Mouse (Mus musculus) olfactory bulb, adult 2 months (tissue): ENCODE data around the gene Evl. TPM values are rescaled to one million over a fixed set of nuclear protein-coding genes. Genes with fewer than 3 reads are reported as not detected.

Experiments
- H3K27ac ChIP-seq: fragments of 200-500 bp; 2 replicates; pipeline ENCODE4 v1.5.1; 2012; ENCODE audit warnings: low read depth, low read length; ENCODE audit not compliant: insufficient read depth
- H3K4me1 ChIP-seq: fragments of 200-500 bp; 2 replicates; pipeline ENCODE4 v1.6.1; 2012; ENCODE audit warnings: low read length; ENCODE audit not compliant: control insufficient read depth, insufficient read depth
- H3K4me3 ChIP-seq: fragments of 200-500 bp; 2 replicates; pipeline ENCODE4 v1.5.1; 2012; ENCODE audit warnings: mild to moderate bottlenecking, low read depth, low read length, moderate library complexity; ENCODE audit not compliant: insufficient read depth
- CTCF ChIP-seq: fragments of 200-500 bp; IDR thresholded peaks from 2 replicates; pipeline ENCODE4 v1.5.1; 2012; ENCODE audit warnings: low read depth, mild to moderate bottlenecking, low read length, moderate library complexity; ENCODE audit not compliant: insufficient read depth
- POLR2A ChIP-seq: fragments of 200-500 bp; IDR thresholded peaks from 2 replicates; pipeline ENCODE4 v1.6.1; 2012; ENCODE audit warnings: mild to moderate bottlenecking, low read depth, low read length, moderate library complexity; ENCODE audit not compliant: insufficient read depth
- WGBS: fragments of 180-500 bp; shearing (Covaris S2); methylation state at CpG from one replicate; pipeline ENCODE4 v1.1.7; 2018; 5-methylcytosine and 5-hydroxymethylcytosine counted together
- polyA plus RNA-seq: library from polyadenylated mRNA; stranded (reverse); fragments of >200 nt; gene quantifications from 2 replicates; pipeline ENCODE4 v1.2.4, GENCODE M21; 2012; ENCODE audit warnings: low replicate concordance; ENCODE audit not compliant: missing spikeins, insufficient read depth, insufficient read length

Evl gene
- polyA plus RNA-seq, 1 experiment = not detected

- Histone ChIP-seq H3K27ac (no peak overlapping the region), H3K4me1 (peaks cover 15% of the 10 kb centered on the region), H3K4me3 (no peak overlapping the region)
- 76% methylated on average over 11 of the region's 11 CpGs for WGBS
- TF ChIP-seq POLR2A (no peak), CTCF (no peak)
These were observed 144.4 kb downstream of the Evl start for GRCm38 (mm10) chr12:108698697-108699471.

- TF ChIP-seq CTCF (no peak), POLR2A (no peak)
- Histone ChIP-seq H3K27ac (no peak overlapping the region), H3K4me3 (no peak overlapping the region), H3K4me1 (peaks cover 15% of the 10 kb centered on the region)
- 87% methylated on average over 10 of the region's 10 CpGs for WGBS
These were observed 145.1 kb downstream of the Evl start for GRCm38 (mm10) chr12:108699576-108699975.

- TF ChIP-seq CTCF = no peak
- no peak for TF ChIP-seq POLR2A
- H3K4me3 ChIP-seq = no peak overlapping the region
- whole genome bisulfite sequencing = 77% methylated on average over 5 of the region's 5 CpGs
- H3K4me1 ChIP-seq = peaks cover 15% of the 10 kb centered on the region
- H3K27ac ChIP-seq = no peak overlapping the region
These were observed 145.5 kb downstream of the Evl start for GRCm38 (mm10) chr12:108700037-108700436.

- peaks cover 15% of the 10 kb centered on the region for H3K4me1 ChIP-seq
- no peak overlapping the region for H3K27ac ChIP-seq
- 53% methylated on average over 2 of the region's 2 CpGs for WGBS
- TF ChIP-seq CTCF (no peak), POLR2A (no peak)
- H3K4me3 ChIP-seq = peak overlapping the region; percentile 26; the same call in 1 of the 2 replicates
These were observed 146.7 kb downstream of the Evl start for GRCm38 (mm10) chr12:108701221-108701620.

GRCm38 (mm10) chr12:108702185-108702584, 147.7 kb downstream of the Evl start, which contains the start of gene Degs2:
Gene Degs2, minus strand, starts transcription at chr12:108702315.
- TF ChIP-seq CTCF (no peak), POLR2A (no peak)
- H3K27ac ChIP-seq = no peak within 1 kb of the TSS
- H3K4me1 ChIP-seq = peaks cover 15% of the 10 kb centered on the region
- 1% methylated on average over 32 of the region's 32 CpGs for WGBS
- H3K4me3 ChIP-seq = peak within 1 kb of the TSS; percentile 26

- Histone ChIP-seq H3K4me3 (no peak overlapping the region), H3K4me1 (peaks cover 12% of the 10 kb centered on the region), H3K27ac (no peak overlapping the region)
- WGBS = 92% methylated on average over 6 of the region's 6 CpGs
- TF ChIP-seq CTCF (no peak), POLR2A (no peak)
These were observed 151.0 kb downstream of the Evl start for GRCm38 (mm10) chr12:108705486-108705885.

- Histone ChIP-seq H3K4me3 (no peak overlapping the region), H3K27ac (no peak overlapping the region), H3K4me1 (peaks cover 12% of the 10 kb centered on the region)
- no peak for TF ChIP-seq POLR2A
- no peak for TF ChIP-seq CTCF
- WGBS = 57% methylated on average over 7 of the region's 7 CpGs
These were observed 151.6 kb downstream of the Evl start for GRCm38 (mm10) chr12:108706129-108706528.

- WGBS = 86% methylated on average over 6 of the region's 6 CpGs
- H3K4me1 ChIP-seq = no peaks in the 10 kb centered on the region
- TF ChIP-seq POLR2A (no peak), CTCF (no peak)
- no peak overlapping the region for H3K27ac ChIP-seq
- H3K4me3 ChIP-seq = no peak overlapping the region
These were observed 154.9 kb downstream of the Evl start for GRCm38 (mm10) chr12:108709386-108709785.

- Histone ChIP-seq H3K27ac (no peak overlapping the region), H3K4me1 (no peaks in the 10 kb centered on the region), H3K4me3 (no peak overlapping the region)
- WGBS = 84% methylated on average over 6 of the region's 6 CpGs
- TF ChIP-seq POLR2A (no peak), CTCF (no peak)
These were observed 155.6 kb downstream of the Evl start for GRCm38 (mm10) chr12:108709964-108710765.
